Mouse (Mus musculus): ENCODE data around the gene Rbm8a2. TPM values are rescaled to one million over a fixed set of nuclear protein-coding genes. Genes with fewer than 3 reads are reported as not detected.
"Not testable (repeated sequence)": the region's sequence is repeated elsewhere in the genome, so short reads cannot be mapped to it uniquely, and the experiment has no call there.

Rbm8a2 gene
- not detected in 2 replicates for polyA plus RNA-seq (2012; rRNA removed)

- H3K27me3 ChIP-seq (ENCODE audit: control insufficient read depth, insufficient read depth, low read length); H3K27ac ChIP-seq (ENCODE audit: control insufficient read depth, insufficient read depth, low read length); H3K36me3 ChIP-seq (ENCODE audit: control insufficient read depth, insufficient read depth, low read length); H3K4me1 ChIP-seq (replicated peaks; ENCODE audit: control insufficient read depth, insufficient read depth, low read length); DNase-seq; H3K4me3 ChIP-seq (ENCODE audit: control insufficient read depth, insufficient read depth, low read length): not testable (repeated sequence)
- 95% methylated on average over 7 of the region's 7 CpGs for WGBS
Observed at GRCm38 (mm10) chr1:175979014-175979413, at the start of gene Rbm8a2. TSS of gene Rbm8a2 (minus strand) at chr1:175979114.

GRCm38 (mm10) chr1:176028397-176028796, 49.5 kb upstream of the Rbm8a2 start:
- H3K4me1 ChIP-seq (replicated peaks; ENCODE audit: control insufficient read depth, insufficient read depth, low read length), result no peaks in the 10 kb centered on the region
- no peak overlapping the region for H3K27ac ChIP-seq (ENCODE audit: control insufficient read depth, insufficient read depth, low read length)
- no peaks in the 10 kb centered on the region for H3K27me3 ChIP-seq (ENCODE audit: control insufficient read depth, insufficient read depth, low read length)
- TF ChIP-seq CTCF (IDR thresholded peaks at IDR 0.05; ENCODE audit: borderline replicate concordance, control insufficient read depth, extremely low read depth, insufficient read depth, low read length, poor library complexity) (no peak), POLR2A (IDR thresholded peaks at IDR 0.05; ENCODE audit: control insufficient read depth, extremely low read depth, insufficient read depth, low read length, poor library complexity) (no peak)
- 91% methylated on average over 3 of the region's 3 CpGs for WGBS
- H3K4me3 ChIP-seq (ENCODE audit: control insufficient read depth, insufficient read depth, low read length), result no peak overlapping the region
- no peaks in the 10 kb centered on the region for H3K36me3 ChIP-seq (ENCODE audit: control insufficient read depth, insufficient read depth, low read length)
- DNase-seq, result no peak

- Histone ChIP-seq H3K4me1 (replicated peaks; ENCODE audit: control insufficient read depth, insufficient read depth, low read length) (no peaks in the 10 kb centered on the region), H3K36me3 (ENCODE audit: control insufficient read depth, insufficient read depth, low read length) (no peaks in the 10 kb centered on the region), H3K27me3 (ENCODE audit: control insufficient read depth, insufficient read depth, low read length) (no peaks in the 10 kb centered on the region), H3K27ac (ENCODE audit: control insufficient read depth, insufficient read depth, low read length) (no peak overlapping the region), H3K4me3 (ENCODE audit: control insufficient read depth, insufficient read depth, low read length) (no peak overlapping the region)
- WGBS, result 97% methylated on average over 1 of the region's 1 CpGs
- TF ChIP-seq POLR2A (IDR thresholded peaks at IDR 0.05; ENCODE audit: control insufficient read depth, extremely low read depth, insufficient read depth, low read length, poor library complexity), result no peak
- no peak for TF ChIP-seq CTCF (IDR thresholded peaks at IDR 0.05; ENCODE audit: borderline replicate concordance, control insufficient read depth, extremely low read depth, insufficient read depth, low read length, poor library complexity)
- DNase-seq, result no peak
Observed at GRCm38 (mm10) chr1:176024501-176024900, 45.6 kb upstream of the Rbm8a2 start.

- DNase-seq, result no peak
- Histone ChIP-seq H3K27me3 (ENCODE audit: control insufficient read depth, insufficient read depth, low read length) (no peaks in the 10 kb centered on the region), H3K36me3 (ENCODE audit: control insufficient read depth, insufficient read depth, low read length) (no peaks in the 10 kb centered on the region), H3K27ac (ENCODE audit: control insufficient read depth, insufficient read depth, low read length) (no peak overlapping the region), H3K4me3 (ENCODE audit: control insufficient read depth, insufficient read depth, low read length) (no peak overlapping the region), H3K4me1 (replicated peaks; ENCODE audit: control insufficient read depth, insufficient read depth, low read length) (no peaks in the 10 kb centered on the region)
- WGBS, result 93% methylated on average over 3 of the region's 3 CpGs
- TF ChIP-seq CTCF (IDR thresholded peaks at IDR 0.05; ENCODE audit: borderline replicate concordance, control insufficient read depth, extremely low read depth, insufficient read depth, low read length, poor library complexity), result no peak
- TF ChIP-seq POLR2A (IDR thresholded peaks at IDR 0.05; ENCODE audit: control insufficient read depth, extremely low read depth, insufficient read depth, low read length, poor library complexity), result no peak
Observed at GRCm38 (mm10) chr1:176018523-176018922, 39.6 kb upstream of the Rbm8a2 start.

GRCm38 (mm10) chr1:176016076-176016475, 37.2 kb upstream of the Rbm8a2 start:
- TF ChIP-seq CTCF (IDR thresholded peaks at IDR 0.05; ENCODE audit: borderline replicate concordance, control insufficient read depth, extremely low read depth, insufficient read depth, low read length, poor library complexity) (no peak), POLR2A (IDR thresholded peaks at IDR 0.05; ENCODE audit: control insufficient read depth, extremely low read depth, insufficient read depth, low read length, poor library complexity) (no peak)
- Histone ChIP-seq H3K27ac (ENCODE audit: control insufficient read depth, insufficient read depth, low read length) (no peak overlapping the region), H3K27me3 (ENCODE audit: control insufficient read depth, insufficient read depth, low read length) (no peaks in the 10 kb centered on the region), H3K4me3 (ENCODE audit: control insufficient read depth, insufficient read depth, low read length) (no peak overlapping the region), H3K36me3 (ENCODE audit: control insufficient read depth, insufficient read depth, low read length) (no peaks in the 10 kb centered on the region), H3K4me1 (replicated peaks; ENCODE audit: control insufficient read depth, insufficient read depth, low read length) (no peaks in the 10 kb centered on the region)
- DNase-seq, result no peak
- 63% methylated on average over 3 of the region's 3 CpGs for WGBS

GRCm38 (mm10) chr1:176013497-176014268, 34.8 kb upstream of the Rbm8a2 start:
- no peak for DNase-seq
- H3K4me1 ChIP-seq (replicated peaks; ENCODE audit: control insufficient read depth, insufficient read depth, low read length), result no peaks in the 10 kb centered on the region
- WGBS, result 92% methylated on average over 3 of the region's 3 CpGs

GRCm38 (mm10) chr1:176011535-176011934, 32.6 kb upstream of the Rbm8a2 start:
- H3K36me3 ChIP-seq (ENCODE audit: control insufficient read depth, insufficient read depth, low read length), result no peaks in the 10 kb centered on the region
- H3K4me3 ChIP-seq (ENCODE audit: control insufficient read depth, insufficient read depth, low read length), result no peak overlapping the region
- no peak overlapping the region for H3K27ac ChIP-seq (ENCODE audit: control insufficient read depth, insufficient read depth, low read length)
- no peak for DNase-seq
- TF ChIP-seq POLR2A (IDR thresholded peaks at IDR 0.05; ENCODE audit: control insufficient read depth, extremely low read depth, insufficient read depth, low read length, poor library complexity) (no peak), CTCF (IDR thresholded peaks at IDR 0.05; ENCODE audit: borderline replicate concordance, control insufficient read depth, extremely low read depth, insufficient read depth, low read length, poor library complexity) (no peak)
- no peaks in the 10 kb centered on the region for H3K4me1 ChIP-seq (replicated peaks; ENCODE audit: control insufficient read depth, insufficient read depth, low read length)
- no peaks in the 10 kb centered on the region for H3K27me3 ChIP-seq (ENCODE audit: control insufficient read depth, insufficient read depth, low read length)

More at GRCm38 (mm10) chr1:176013497-176014268, 34.8 kb upstream of the Rbm8a2 start:
- no peak overlapping the region for H3K27ac ChIP-seq (ENCODE audit: control insufficient read depth, insufficient read depth, low read length)
- no peaks in the 10 kb centered on the region for H3K36me3 ChIP-seq (ENCODE audit: control insufficient read depth, insufficient read depth, low read length)
- no peak overlapping the region for H3K4me3 ChIP-seq (ENCODE audit: control insufficient read depth, insufficient read depth, low read length)
- no peaks in the 10 kb centered on the region for H3K27me3 ChIP-seq (ENCODE audit: control insufficient read depth, insufficient read depth, low read length)
- no peak for TF ChIP-seq POLR2A (IDR thresholded peaks at IDR 0.05; ENCODE audit: control insufficient read depth, extremely low read depth, insufficient read depth, low read length, poor library complexity)
- TF ChIP-seq CTCF (IDR thresholded peaks at IDR 0.05; ENCODE audit: borderline replicate concordance, control insufficient read depth, extremely low read depth, insufficient read depth, low read length, poor library complexity), result no peak
